Comparison of ENCODE assay signal across 24 mouse cellular contexts in genomic region chr5:32508766-32509165, GRCm38 (mm10). TPM values are rescaled to one million over a fixed set of nuclear protein-coding genes. Genes with fewer than 3 reads are reported as not detected.
A peak's percentile ranks its signal among the peaks of the same experiment; 100 is the strongest.
DNase-seq lines count a peak whose midpoint lies in the region; ATAC-seq and TF ChIP-seq lines count a peak whose summit lies in the region.
"Had no signal": no experiment of that assay in that cellular context is flagged by ENCODE, and none has a peak within 500 bp of the region (broad histone marks: within the 10 kb centered on the region; RNA-seq: fewer than 3 reads in every experiment).

No protein-coding gene starts in this region.

- peak; percentile 31; the same call in 1 of the 2 replicates for ATAC-seq in lung, embryonic 16.5 days (ENCODE audit: low read depth)
- ATAC-seq: CD4-positive, CD25-positive, alpha-beta regulatory T cell, adult 4 months; forebrain, embryonic 15.5 days had no signal

- no peak overlapping the region for H3K9ac ChIP-seq in lung, embryonic 16.5 days (ENCODE audit: low read length)
- H3K9ac ChIP-seq: embryonic facial prominence, embryonic 15.5 days; forebrain, embryonic 12.5 days; forebrain, embryonic 15.5 days; hindbrain, embryonic 12.5 days; hindbrain, embryonic 15.5 days had no signal

- no peaks in the 10 kb centered on the region for H3K4me1 ChIP-seq in kidney, adult 2 months (ENCODE audit: control insufficient read depth, insufficient read depth, low read length)
- no peaks in the 10 kb centered on the region; the same call in 1 of the 2 replicates for H3K4me1 ChIP-seq in lung, embryonic 16.5 days (replicated peaks; ENCODE audit: control insufficient read depth, insufficient read depth, low read length)
- H3K4me1 ChIP-seq: embryonic facial prominence, embryonic 15.5 days; forebrain, embryonic 12.5 days; forebrain, embryonic 15.5 days; hindbrain, embryonic 12.5 days; hindbrain, embryonic 15.5 days had no signal

- DNase-seq in kidney, adult 2 months = peak; percentile 8
- DNase-seq in kidney, adult 11 months = no peak
- DNase-seq in lung, adult 18-20 months = no peak
- DNase-seq in lung, postnatal 25 days (ENCODE audit: low spot score) = peak; percentile 3
- DNase-seq in lung, postnatal 36 days = no peak
- DNase-seq in thymus, postnatal 25 days = no peak
- DNase-seq: adrenal gland, adult 8-10 months; adrenal gland, postnatal 25 days; cerebellum, adult 11-12 months; cerebellum, adult 8-10 months; cerebellum, postnatal 10 days; cerebellum, postnatal 36 days; embryo, embryonic 11 days; gastrocnemius, adult 2 months; gastrocnemius, postnatal 14 days; heart, adult 11 months had no signal

- H3K36me3 ChIP-seq in kidney, adult 2 months (ENCODE audit: control insufficient read depth, insufficient read depth, low read length) = no peaks in the 10 kb centered on the region
- H3K36me3 ChIP-seq in lung, embryonic 16.5 days (ENCODE audit: control insufficient read depth, insufficient read depth, low read length) = no peaks in the 10 kb centered on the region; the same call in 1 of the 2 replicates

- no peaks in the 10 kb centered on the region for H3K9me3 ChIP-seq in lung, embryonic 16.5 days (ENCODE audit: control insufficient read depth, low read length)
- H3K9me3 ChIP-seq: embryonic facial prominence, embryonic 15.5 days; forebrain, embryonic 12.5 days; forebrain, embryonic 15.5 days; hindbrain, embryonic 12.5 days; hindbrain, embryonic 15.5 days had no signal

- no peaks in the 10 kb centered on the region for H3K27me3 ChIP-seq in kidney, adult 2 months (replicated peaks; ENCODE audit: control insufficient read depth, insufficient read depth, low read length)
- no peaks in the 10 kb centered on the region for H3K27me3 ChIP-seq in lung, embryonic 16.5 days (ENCODE audit: control insufficient read depth, insufficient read depth, low read depth, low read length)
- H3K27me3 ChIP-seq: embryonic facial prominence, embryonic 15.5 days; forebrain, embryonic 12.5 days; forebrain, embryonic 15.5 days; hindbrain, embryonic 12.5 days; hindbrain, embryonic 15.5 days had no signal

- H3K4me2 ChIP-seq in lung, embryonic 16.5 days (ENCODE audit: low read depth, low read length) = no peak overlapping the region
- H3K4me2 ChIP-seq: embryonic facial prominence, embryonic 15.5 days; forebrain, embryonic 12.5 days; forebrain, embryonic 15.5 days; heart, embryonic 11.5 days; hindbrain, embryonic 12.5 days; hindbrain, embryonic 15.5 days had no signal

- TF ChIP-seq CTCF in kidney, adult 2 months (conservative IDR thresholded peaks at IDR 0.05; ENCODE audit: insufficient read depth, insufficient read length, low read depth, low read length) = no peak

- H3K4me3 ChIP-seq in kidney, adult 2 months (ENCODE audit: insufficient read depth, low read depth, low read length) = no peak overlapping the region
- no peak overlapping the region for H3K4me3 ChIP-seq in lung, embryonic 16.5 days (ENCODE audit: low read length)
- H3K4me3 ChIP-seq: embryonic facial prominence, embryonic 15.5 days; forebrain, embryonic 12.5 days; forebrain, embryonic 15.5 days; gastrocnemius, adult 2 months; hindbrain, embryonic 12.5 days; hindbrain, embryonic 15.5 days had no signal

- no peak for TF ChIP-seq POLR2A in kidney, adult 2 months (IDR thresholded peaks at IDR 0.05; ENCODE audit: low read depth, low read length)

- no peak overlapping the region for H3K27ac ChIP-seq in kidney, adult 2 months (ENCODE audit: insufficient read depth, low read depth, low read length)
- no peak overlapping the region for H3K27ac ChIP-seq in lung, embryonic 16.5 days (ENCODE audit: low read length)
- H3K27ac ChIP-seq: embryonic facial prominence, embryonic 15.5 days; forebrain, embryonic 12.5 days; forebrain, embryonic 15.5 days; gastrocnemius, adult 2 months; hindbrain, embryonic 12.5 days; hindbrain, embryonic 15.5 days had no signal

- 29% methylated on average over 3 of the region's 3 CpGs for WGBS in kidney, adult 2 months
- 40% methylated on average over 3 of the region's 3 CpGs for WGBS in lung, embryonic 16.5 days

RNA-seq across cellular contexts. Expression of gene Ppp1cb, which starts 50.1 kb away (rescaled TPM):
- polyA plus RNA-seq in kidney, adult 2 months (2012; rRNA removed) = 25.4 and 46.3 TPM in 2 replicates
- polyA plus RNA-seq in lung, embryonic 16.5 days (2015; fragmentation: Nextera tagmentation; extraction: Ambion mirVana) = 192 and 200 TPM in 2 replicates

Comparison
In these comparisons a context has a peak if more than half of its experiments do, and no peak if none do; other contexts are left out.
1. DNase-seq: peak in kidney, adult 2 months (single experiment) and lung, postnatal 25 days (single experiment); none in kidney, adult 11 months (single experiment), lung, adult 18-20 months (0 of 2), lung, postnatal 36 days (single experiment) and thymus, postnatal 25 days (single experiment).